Mouse (Mus musculus) ES-Bruce4 (cell line): ENCODE results near the gene Gm44973. TPM values are rescaled to one million over a fixed set of nuclear protein-coding genes. Genes with fewer than 3 reads are reported as not detected.
"Not testable (repeated sequence)": the region's sequence is repeated elsewhere in the genome, so short reads cannot be mapped to it uniquely, and the experiment has no call there.

ENCODE experiments used
- H3K27ac ChIP-seq: 2 replicates; pipeline ENCODE4 v1.5.1; 2012; ENCODE audit warnings: low read length, inconsistent platforms; ENCODE audit not compliant: insufficient read depth
- H3K27me3 ChIP-seq: 2 replicates; pipeline ENCODE4 v1.6.1; 2012; ENCODE audit warnings: mild to moderate bottlenecking, low read length, inconsistent platforms; ENCODE audit not compliant: control insufficient read depth, poor library complexity, insufficient read depth, severe bottlenecking
- H3K36me3 ChIP-seq: 2 replicates; pipeline ENCODE4 v1.6.1; 2012; ENCODE audit warnings: inconsistent platforms, mild to moderate bottlenecking, low read length, moderate library complexity; ENCODE audit not compliant: control insufficient read depth, poor library complexity, insufficient read depth, severe bottlenecking
- H3K4me1 ChIP-seq: one replicate; pipeline ENCODE4 v1.8.1; 2011; ENCODE audit warnings: low read length; ENCODE audit not compliant: control insufficient read depth, insufficient read depth
- H3K4me3 ChIP-seq: 2 replicates; pipeline ENCODE4 v1.5.1; 2011; ENCODE audit warnings: low read depth, mild to moderate bottlenecking, low read length
- H3K9ac ChIP-seq: 2 replicates; pipeline ENCODE4 v1.6.1; 2012; ENCODE audit warnings: low read depth, mild to moderate bottlenecking, inconsistent platforms; ENCODE audit not compliant: poor library complexity, severe bottlenecking
- H3K9me3 ChIP-seq: replicated peaks from 2 replicates; pipeline ENCODE4 v1.6.1; 2012; ENCODE audit warnings: mild to moderate bottlenecking, low read length, inconsistent platforms; ENCODE audit not compliant: control insufficient read depth, poor library complexity, insufficient read depth, severe bottlenecking
- CTCF ChIP-seq: IDR thresholded peaks from one replicate; pipeline ENCODE4 v1.8.1; 2011; ENCODE audit warnings: low read depth, low read length
- EP300 ChIP-seq: IDR thresholded peaks from 2 replicates; pipeline ENCODE4 v1.6.1; 2011; ENCODE audit warnings: low read depth, low read length; ENCODE audit not compliant: insufficient read depth
- POLR2A ChIP-seq: IDR thresholded peaks from one replicate; pipeline ENCODE4 v1.8.1; 2011; ENCODE audit warnings: low read length; ENCODE audit not compliant: insufficient read depth
- polyA plus RNA-seq: library from polyadenylated mRNA; stranded (reverse); fragments of >200 nt; gene quantifications from 2 replicates; pipeline ENCODE4 v1.2.4, GENCODE M21; 2011; ENCODE audit warnings: low read depth; ENCODE audit not compliant: missing spikeins, insufficient read depth, insufficient read length

The Gm44973 gene
- polyA plus RNA-seq, 1 experiment: not detected

GRCm38 (mm10) chr7:5064886-5065285 is 49.6 kb downstream of the Gm44973 start:
- peaks cover 30% of the 10 kb centered on the region for H3K36me3 ChIP-seq
- H3K9me3 ChIP-seq: no peaks in the 10 kb centered on the region
- H3K27me3 ChIP-seq: no peaks in the 10 kb centered on the region
- TF ChIP-seq EP300 (no peak), CTCF (no peak), POLR2A (no peak)
- H3K27ac ChIP-seq: no peak overlapping the region
- peaks cover 4% of the 10 kb centered on the region for H3K4me1 ChIP-seq
- peak overlapping the region; percentile 93 for H3K9ac ChIP-seq
- H3K4me3 ChIP-seq: no peak overlapping the region

GRCm38 (mm10) chr7:5073586-5073985 is 58.3 kb downstream of the Gm44973 start:
- Histone ChIP-seq H3K36me3 (peaks cover 96% of the 10 kb centered on the region), H3K4me1 (no peaks in the 10 kb centered on the region), H3K27ac (peak overlapping the region; percentile 38; the same call in 1 of the 2 replicates), H3K9me3 (no peaks in the 10 kb centered on the region), H3K27me3 (no peaks in the 10 kb centered on the region), H3K9ac (no peak overlapping the region), H3K4me3 (no peak overlapping the region)
- TF ChIP-seq CTCF (no peak), EP300 (no peak), POLR2A (no peak)

- no peak for TF ChIP-seq EP300
- TF ChIP-seq CTCF: no peak
- no peak for TF ChIP-seq POLR2A
- H3K4me1 ChIP-seq: no peaks in the 10 kb centered on the region
- H3K9me3 ChIP-seq: no peaks in the 10 kb centered on the region
- H3K36me3 ChIP-seq: peaks cover 85% of the 10 kb centered on the region
- H3K9ac ChIP-seq: no peak overlapping the region
- no peak overlapping the region for H3K27ac ChIP-seq
- no peak overlapping the region for H3K4me3 ChIP-seq
- H3K27me3 ChIP-seq: no peaks in the 10 kb centered on the region
Observed at GRCm38 (mm10) chr7:5074984-5075383, 59.7 kb downstream of the Gm44973 start.

GRCm38 (mm10) chr7:5076931-5077330 is 61.6 kb downstream of the Gm44973 start:
- no peaks in the 10 kb centered on the region for H3K27me3 ChIP-seq
- peaks cover 66% of the 10 kb centered on the region for H3K36me3 ChIP-seq

DNA sequence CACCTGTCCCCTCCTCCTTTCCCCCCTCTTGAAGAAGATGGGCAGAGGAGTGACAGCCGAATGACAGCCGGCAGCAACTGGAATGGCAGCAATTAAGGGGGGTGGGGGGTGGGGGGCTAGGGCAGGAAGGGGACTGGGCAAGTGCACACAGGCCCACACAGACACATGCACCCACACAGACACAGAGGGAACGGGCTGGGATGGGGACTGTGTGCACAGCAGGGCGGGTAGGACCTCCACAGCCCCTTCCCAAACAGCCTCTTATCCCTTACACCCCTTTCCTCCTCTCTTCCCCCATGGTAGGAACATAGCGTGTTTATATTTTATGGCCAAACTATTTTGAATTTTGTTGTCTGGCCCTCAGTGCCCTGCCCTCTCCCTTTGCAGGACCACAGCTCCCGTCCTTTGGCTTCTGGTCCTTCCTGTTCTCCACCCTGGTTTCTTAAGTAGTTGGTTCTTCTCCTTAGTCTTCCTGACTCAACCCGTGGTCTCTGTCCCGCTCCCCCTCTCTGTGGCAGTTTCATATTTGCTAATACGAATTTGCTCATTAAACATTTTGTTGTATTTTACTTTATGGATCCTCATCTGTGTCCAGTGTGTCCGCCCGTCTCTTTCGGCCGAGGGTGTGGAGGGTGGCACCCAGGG is 64.2 kb downstream of the Gm44973 start:
- H3K4me1 ChIP-seq, H3K9me3 ChIP-seq, H3K27me3 ChIP-seq, H3K27ac ChIP-seq: not testable (repeated sequence)
- Histone ChIP-seq H3K36me3 (peaks cover 44% of the 10 kb centered on the region), H3K9ac (0 out of 2 replicates have a peak overlapping the region, but pooled peaks have one; percentile 35), H3K4me3 (peak overlapping the region; percentile 63)

More at GRCm38 (mm10) chr7:5076931-5077330, 61.6 kb downstream of the Gm44973 start:
- TF ChIP-seq CTCF: no peak
- no peak for TF ChIP-seq EP300
- TF ChIP-seq POLR2A: no peak
- no peak overlapping the region for H3K4me3 ChIP-seq
- no peaks in the 10 kb centered on the region for H3K4me1 ChIP-seq
- no peaks in the 10 kb centered on the region for H3K9me3 ChIP-seq
- H3K9ac ChIP-seq: no peak overlapping the region
- peak overlapping the region; percentile 74; the same call in 1 of the 2 replicates for H3K27ac ChIP-seq

- Histone ChIP-seq H3K4me3 (peak within 1 kb of the TSS; percentile 93), H3K36me3 (peaks cover 42% of the 10 kb centered on the region), H3K4me1 (peaks cover 1% of the 10 kb centered on the region), H3K27ac (no peak within 1 kb of the TSS), H3K9me3 (no peaks in the 10 kb centered on the region), H3K9ac (peak within 1 kb of the TSS; percentile 75), H3K27me3 (no peaks in the 10 kb centered on the region)
- TF ChIP-seq CTCF (no peak), EP300 (no peak), POLR2A (no peak)
Observed at GRCm38 (mm10) chr7:5080010-5080751, 64.9 kb downstream of the Gm44973 start, which contains the start of gene Epn1. Gene Epn1 (plus strand): TSS chr7:5080235.
